In the genomic region with DNA sequence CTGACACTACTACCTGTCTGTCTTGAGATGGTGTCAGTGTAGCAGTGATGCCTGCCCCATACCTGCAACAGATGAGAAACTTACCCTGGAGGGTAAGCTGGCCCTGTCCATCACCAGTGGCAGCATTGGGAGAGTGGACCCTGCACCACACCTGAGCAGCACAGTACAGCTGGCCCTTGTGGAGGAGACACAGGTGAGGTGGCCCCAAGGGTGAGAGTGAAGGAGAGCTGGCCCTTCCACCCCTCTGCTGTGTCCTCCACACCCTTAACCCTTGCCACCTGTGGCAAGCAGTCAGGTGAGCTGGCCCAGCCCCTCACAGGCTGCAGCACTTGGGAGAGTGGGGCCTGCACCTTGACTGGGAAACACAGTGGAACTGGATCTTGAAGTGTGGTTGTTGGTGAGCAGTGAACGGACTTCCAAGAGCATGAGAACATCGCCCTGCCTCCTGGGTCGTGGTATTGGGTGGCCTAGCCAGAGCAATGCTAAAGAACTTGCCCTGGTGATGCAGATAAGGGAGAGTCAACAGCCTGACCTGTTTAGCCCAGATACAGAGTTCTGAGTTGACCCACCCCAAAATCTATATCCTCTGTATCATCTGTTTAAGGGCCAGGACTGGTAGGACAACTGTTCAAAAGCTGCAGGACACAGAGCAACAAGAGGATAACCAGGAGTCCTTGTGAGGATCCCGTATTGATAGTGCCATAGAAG, we compare ENCODE assay signal across 20 mouse cellular contexts. TPM values are rescaled to one million over a fixed set of nuclear protein-coding genes. Genes with fewer than 3 reads are reported as not detected.
DNase-seq lines count a peak whose midpoint lies in the region; ATAC-seq and TF ChIP-seq lines count a peak whose summit lies in the region.
"Had no signal": no experiment of that assay in that cellular context is flagged by ENCODE, and none has a peak within 500 bp of the region (broad histone marks: within the 10 kb centered on the region; RNA-seq: fewer than 3 reads in every experiment).

No protein-coding gene starts in this region.

- no peak for TF ChIP-seq POLR2A in bone marrow, adult 2 months (IDR thresholded peaks at IDR 0.05; ENCODE audit: borderline replicate concordance, control insufficient read depth, low read depth, low read length)

- H3K4me3 ChIP-seq in bone marrow, adult 2 months (replicated peaks; ENCODE audit: control insufficient read depth, low read depth, low read length) = no peak overlapping the region
- no peak overlapping the region for H3K4me3 ChIP-seq in liver, embryonic 13.5 days (replicated peaks)
- no peak overlapping the region for H3K4me3 ChIP-seq in hindbrain, postnatal 0 days (ENCODE audit: low read length)
- H3K4me3 ChIP-seq: heart, adult 2 months; hindbrain, embryonic 13.5 days; limb, embryonic 12.5 days; megakaryocyte, embryonic 14.5 days had no signal

- 75% methylated on average over 4 of the region's 4 CpGs for WGBS in bone marrow, adult 2 months
- 49% methylated on average over 4 of the region's 4 CpGs for WGBS in liver, embryonic 13.5 days (ENCODE audit: insufficient replicate concordance)
- WGBS in hindbrain, postnatal 0 days = 84% methylated on average over 4 of the region's 4 CpGs

- H3K9me3 ChIP-seq in liver, embryonic 13.5 days (replicated peaks) = no peaks in the 10 kb centered on the region
- H3K9me3 ChIP-seq in hindbrain, postnatal 0 days (ENCODE audit: low read length) = no peaks in the 10 kb centered on the region
- H3K9me3 ChIP-seq: G1E; hindbrain, embryonic 13.5 days; limb, embryonic 12.5 days; megakaryocyte, embryonic 14.5 days had no signal

- H3K4me2 ChIP-seq in liver, embryonic 13.5 days = peak overlapping the region; percentile 45
- H3K4me2 ChIP-seq in hindbrain, postnatal 0 days (ENCODE audit: low read depth, low read length) = no peak overlapping the region
- H3K4me2 ChIP-seq: hindbrain, embryonic 13.5 days; limb, embryonic 12.5 days had no signal

- peak; percentile 38 for DNase-seq in c-Kit-positive CD71-positive TER-119-negative erythroid progenitor cells, embryonic 14.5 days (ENCODE audit: low read depth)
- DNase-seq in liver, embryonic 13.5 days = peak; percentile 28
- DNase-seq in spleen, postnatal 14 days (ENCODE audit: low spot score in 2 of 2) = peak; percentile 4 to 8
- no peak for DNase-seq in ovary, postnatal 36 days (ENCODE audit: low spot score)
- no peak for DNase-seq in kidney, postnatal 10 days
- no peak for DNase-seq in hindbrain, postnatal 0 days (ENCODE audit: low spot score)
- DNase-seq: cerebellum, adult 11-12 months; gastrocnemius, postnatal 10 days; heart, adult 2 months; kidney, adult 18-20 months; kidney, postnatal 14 days; layer of hippocampus, adult 9-11 months; right cerebral cortex, adult 18-20 months had no signal

- peak overlapping the region; percentile 72 for H3K27ac ChIP-seq in bone marrow, adult 2 months (ENCODE audit: control insufficient read depth, insufficient read depth, low read depth, low read length, poor library complexity)
- H3K27ac ChIP-seq in liver, embryonic 13.5 days = peak overlapping the region; percentile 79
- H3K27ac ChIP-seq in hindbrain, postnatal 0 days = no peak overlapping the region
- H3K27ac ChIP-seq: heart, adult 2 months; hindbrain, embryonic 13.5 days; limb, embryonic 12.5 days had no signal

- H3K4me1 ChIP-seq in bone marrow, adult 2 months (ENCODE audit: control insufficient read depth, insufficient read depth, low read length) = no peaks in the 10 kb centered on the region; the same call in 1 of the 2 replicates
- peaks cover 36% of the 10 kb centered on the region for H3K4me1 ChIP-seq in liver, embryonic 13.5 days (replicated peaks)
- H3K4me1 ChIP-seq in hindbrain, postnatal 0 days (ENCODE audit: insufficient read depth, low read length) = no peaks in the 10 kb centered on the region
- H3K4me1 ChIP-seq: hindbrain, embryonic 13.5 days; limb, embryonic 12.5 days; megakaryocyte, embryonic 14.5 days had no signal

- ATAC-seq in liver, embryonic 13.5 days (ENCODE audit: low read depth) = peak; percentile 98
- ATAC-seq in hindbrain, postnatal 0 days = no peak
- ATAC-seq: lung, postnatal 0 days; midbrain, embryonic 16.5 days had no signal

- no peaks in the 10 kb centered on the region for H3K36me3 ChIP-seq in liver, embryonic 13.5 days
- H3K36me3 ChIP-seq in hindbrain, postnatal 0 days (ENCODE audit: insufficient read depth, low read length) = no peaks in the 10 kb centered on the region
- H3K36me3 ChIP-seq: G1E; hindbrain, embryonic 13.5 days; limb, embryonic 12.5 days had no signal

- no peaks in the 10 kb centered on the region for H3K27me3 ChIP-seq in liver, embryonic 13.5 days
- H3K27me3 ChIP-seq in hindbrain, postnatal 0 days (ENCODE audit: insufficient read depth, low read length) = no peaks in the 10 kb centered on the region
- H3K27me3 ChIP-seq: hindbrain, embryonic 13.5 days had no signal

- H3K9ac ChIP-seq in liver, embryonic 13.5 days = 0 out of 2 replicates have a peak overlapping the region, but pooled peaks have one; percentile 23
- H3K9ac ChIP-seq in hindbrain, postnatal 0 days (replicated peaks; ENCODE audit: low read length) = no peak overlapping the region
- H3K9ac ChIP-seq: hindbrain, embryonic 13.5 days; limb, embryonic 12.5 days had no signal

- no peak for TF ChIP-seq CTCF in bone marrow, adult 2 months (IDR thresholded peaks at IDR 0.05; ENCODE audit: control insufficient read depth, insufficient read depth, low read length)
- no peak for TF ChIP-seq CTCF in hindbrain, postnatal 0 days (IDR thresholded peaks at IDR 0.05; ENCODE audit: low read depth)

RNA-seq across cellular contexts. Expression of gene Nanos1, which starts 46.4 kb away (rescaled TPM):
- 1.4 and 3.3 TPM in 2 replicates for polyA plus RNA-seq in bone marrow, adult 2 months (2011; ENCODE audit: insufficient read depth, insufficient read length, low replicate concordance, missing spikeins)
- 0.91 and 1.1 TPM in 2 replicates for polyA plus RNA-seq in liver, embryonic 13.5 days (2015; fragmentation: Nextera tagmentation; extraction: Ambion mirVana)
- total RNA-seq in hindbrain, postnatal 0 days (2014; rRNA removed) = 37.2 and 40.1 TPM in 2 replicates
- polyA plus RNA-seq in hindbrain, postnatal 0 days (2015; fragmentation: Nextera tagmentation; extraction: Ambion mirVana) = 16.0 and 16.1 TPM in 2 replicates

Comparison
In these comparisons a context has a peak if more than half of its experiments do, and no peak if none do; other contexts are left out.
1. DNase-seq: peak in c-Kit-positive CD71-positive TER-119-negative erythroid progenitor cells, embryonic 14.5 days (single experiment), liver, embryonic 13.5 days (single experiment) and spleen, postnatal 14 days (2 of 2); none in ovary, postnatal 36 days (single experiment), kidney, postnatal 10 days (single experiment) and hindbrain, postnatal 0 days (single experiment).